Mouse (Mus musculus): ENCODE measurements at regions not wholly inside any gene's neighbourhood (a gene's known extent, or its start where the extent isn't known, plus 50 kb on each side); places are given as distances from the start of the nearest gene placed in this dataset.

GRCm38 (mm10) chr4:35354046-35354445, 128.1 kb upstream of the C9orf72 start:
- TF ChIP-seq CTCF (IDR thresholded peaks at IDR 0.05) (no peak), POLR2A (IDR thresholded peaks at IDR 0.05; ENCODE audit: insufficient read depth, low read depth, low read length) (no peak), EP300 (IDR thresholded peaks at IDR 0.05; ENCODE audit: insufficient read depth, low read depth, low read length) (no peak)

Measured in heart, adult 2 months (tissue).